Mouse (Mus musculus) bone marrow macrophage, adult 2 months (primary cell): Measurements from ENCODE around the gene Kctd11.

Experiments
- CTCF ChIP-seq: IDR thresholded peaks from 2 replicates; pipeline ENCODE4 v1.5.1; 2012; ENCODE audit warnings: low read depth, mild to moderate bottlenecking, low read length, moderate library complexity
- POLR2A ChIP-seq: IDR thresholded peaks from 2 replicates; pipeline ENCODE4 v1.6.1; 2012; ENCODE audit warnings: mild to moderate bottlenecking, low read depth, low read length, borderline replicate concordance

DNA sequence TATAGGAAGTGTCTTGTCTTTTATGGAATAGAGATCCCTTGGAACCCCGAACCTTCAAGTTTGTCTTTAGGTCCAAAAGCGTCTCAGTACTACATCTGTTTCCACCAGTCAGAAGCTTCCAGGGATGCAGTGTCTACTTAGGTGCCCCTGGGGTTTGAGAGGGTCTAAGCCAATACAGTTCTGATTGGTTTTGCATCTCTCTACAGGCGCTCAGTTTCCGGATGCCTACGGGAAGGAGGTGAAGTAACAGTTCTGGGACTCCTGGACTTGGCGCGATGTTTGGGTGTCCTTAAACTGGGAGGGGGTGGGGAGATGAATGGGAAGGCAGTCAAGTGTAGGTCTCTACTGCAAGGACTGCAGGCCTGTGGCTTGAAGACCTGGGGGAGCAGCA lies 42.5 kb downstream of the Kctd11 start:
- TF ChIP-seq CTCF (no peak), POLR2A (no peak)
